Mouse (Mus musculus) lung, adult 10 weeks (tissue): ENCODE measurements around the gene 4921511C20Rik. TPM values are rescaled to one million over a fixed set of nuclear protein-coding genes. Genes with fewer than 3 reads are reported as not detected.

Experiments
- polyA plus RNA-seq: library from polyadenylated mRNA; stranded (reverse); fragments of 350-450 nt; fragmentation: Illumina TruSeq; extraction: RNeasy Lipid Tissue Mini Kit (QIAGEN cat#74804); gene quantifications from one replicate; pipeline ENCODE4 v1.2.3, GENCODE M21; 2014; ENCODE audit warnings: low read depth, low replicate concordance; ENCODE audit not compliant: insufficient read depth

4921511C20Rik gene
- polyA plus RNA-seq = not detected

DNA sequence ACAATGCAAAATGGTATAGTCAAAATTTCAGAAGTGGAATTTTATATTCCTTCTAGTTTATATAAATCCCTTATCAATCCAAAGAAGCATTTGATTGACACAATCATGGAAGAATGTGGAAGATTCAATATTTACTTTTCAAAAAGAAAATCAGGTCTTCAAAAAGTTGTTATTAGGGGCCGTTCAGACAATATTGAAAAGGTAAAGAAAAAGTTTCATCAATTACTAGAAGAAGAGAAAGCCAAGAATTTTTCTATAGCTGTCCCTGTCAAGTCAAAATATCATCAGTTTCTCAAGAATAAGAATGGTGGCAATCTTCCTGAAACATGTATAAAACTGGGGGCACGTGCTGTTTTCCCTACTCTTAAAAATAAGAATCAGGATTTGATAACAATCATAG is at the start of gene 4921511C20Rik:
Gene 4921511C20Rik, plus strand, starts transcription at position 301 of the 400 bp plus-strand sequence.

